Mouse (Mus musculus) heart, adult 2 months (tissue): ENCODE measurements around the gene Nupr1.

Experiments
- CTCF ChIP-seq: fragments of 200-600 bp; IDR thresholded peaks from 2 replicates; pipeline ENCODE4 v1.8.1; 2022; ENCODE audit warnings: antibody characterized with exemption, mild to moderate bottlenecking, moderate library complexity
- EP300 ChIP-seq: fragments of 200-500 bp; IDR thresholded peaks from 2 replicates; pipeline ENCODE4 v1.6.1; 2011; ENCODE audit warnings: low read depth, low read length, control low read depth; ENCODE audit not compliant: insufficient read depth
- POLR2A ChIP-seq: fragments of 200-500 bp; IDR thresholded peaks from 2 replicates; pipeline ENCODE4 v1.6.1; 2011; ENCODE audit warnings: mild to moderate bottlenecking, low read depth, low read length, control low read depth; ENCODE audit not compliant: insufficient read depth

DNA sequence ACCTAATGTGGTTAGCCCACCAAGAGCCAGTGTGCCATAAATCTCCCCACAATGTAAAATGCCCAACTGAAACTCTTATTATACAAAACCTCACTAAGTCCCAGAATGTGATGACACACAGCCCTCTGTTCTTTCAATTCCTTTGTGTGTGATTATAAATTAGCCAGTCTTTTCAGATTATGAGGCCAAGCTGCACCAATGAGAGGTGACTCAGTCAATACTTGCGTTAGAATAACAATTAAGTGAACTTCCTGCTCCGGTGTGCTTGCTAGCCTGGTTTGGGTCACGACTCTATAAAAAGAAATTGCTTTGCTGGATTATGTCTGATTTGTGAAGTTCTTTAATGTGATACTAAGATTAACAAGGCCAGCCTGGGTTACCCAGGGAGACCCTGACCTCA is 746 bp downstream of the Nupr1 start:
- TF ChIP-seq CTCF (no peak), EP300 (no peak), POLR2A (no peak)
